Mouse (Mus musculus) kidney, postnatal 4 days (tissue): ENCODE measurements around the gene Igfals.

Experiments
- DNase-seq, 2 experiments: peaks; one replicate each; pipeline ENCODE4 v3.0.0; 2021; ENCODE audit warnings: mixed read lengths in 2 of 2

Igfals gene

DNA sequence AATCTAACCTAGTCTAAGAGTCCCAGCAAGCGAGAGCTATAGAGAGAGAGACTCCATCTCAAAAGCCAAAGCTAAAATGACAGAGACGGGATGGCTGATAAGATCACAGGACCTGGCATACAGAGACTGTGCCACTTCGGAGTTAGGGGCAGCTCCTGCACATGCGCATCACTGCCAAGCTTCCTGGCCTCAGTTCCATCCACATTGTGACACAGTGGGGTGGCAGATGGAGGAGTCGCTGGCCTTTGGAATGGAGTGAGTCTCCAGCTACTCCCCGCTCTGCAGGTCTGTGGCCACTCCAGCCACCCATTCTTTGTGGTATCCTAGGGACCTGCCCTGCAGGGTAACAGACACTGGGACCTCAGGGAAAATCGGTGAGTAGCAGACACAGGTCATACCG is at the start of gene Igfals:
Gene Igfals, plus strand, starts transcription at position 222 of the 400 bp plus-strand sequence.
- no peak for DNase-seq

DNA sequence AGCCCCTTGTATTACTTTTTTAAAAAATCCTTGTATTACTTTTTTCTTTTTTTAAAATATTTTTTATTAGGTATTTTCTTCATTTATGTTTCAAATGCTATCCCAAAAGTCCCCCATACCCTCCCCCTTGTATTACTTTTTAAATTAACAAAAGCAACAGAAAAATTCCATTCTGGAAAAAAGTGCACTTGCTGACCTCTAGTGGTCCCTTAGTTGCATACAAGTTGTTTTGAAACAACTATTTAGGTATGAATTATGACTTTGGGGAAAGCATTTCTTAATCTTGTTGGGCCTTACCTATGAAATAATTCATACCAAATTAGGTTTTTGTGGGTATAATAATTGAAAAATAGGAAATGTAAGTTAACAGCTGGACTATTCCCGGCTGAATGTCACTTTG is 48.3 kb upstream of the Igfals start:
- no peak for DNase-seq

- no peak for DNase-seq
Measured at GRCm38 (mm10) chr17:24818172-24818571, 47.6 kb upstream of the Igfals start.

DNA sequence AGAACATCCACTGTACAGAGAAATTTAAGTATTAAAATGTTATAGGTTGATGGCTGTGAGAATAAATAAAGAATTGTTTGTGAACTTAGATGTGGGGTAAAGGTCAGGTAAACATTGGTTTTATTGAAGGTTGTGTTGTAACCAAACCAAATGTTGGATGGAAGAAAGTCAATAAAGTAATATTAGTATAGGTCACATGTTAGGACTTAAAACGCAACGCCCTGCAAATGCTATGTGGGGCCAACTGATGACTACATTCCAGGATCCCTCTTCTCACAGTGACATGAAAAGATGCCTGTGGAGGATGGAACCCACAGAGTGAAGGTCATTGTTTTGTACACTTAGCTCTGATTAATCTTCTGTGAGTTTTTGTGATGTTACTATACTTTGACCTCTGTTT is 46.3 kb upstream of the Igfals start:
- no peak for DNase-seq

DNA sequence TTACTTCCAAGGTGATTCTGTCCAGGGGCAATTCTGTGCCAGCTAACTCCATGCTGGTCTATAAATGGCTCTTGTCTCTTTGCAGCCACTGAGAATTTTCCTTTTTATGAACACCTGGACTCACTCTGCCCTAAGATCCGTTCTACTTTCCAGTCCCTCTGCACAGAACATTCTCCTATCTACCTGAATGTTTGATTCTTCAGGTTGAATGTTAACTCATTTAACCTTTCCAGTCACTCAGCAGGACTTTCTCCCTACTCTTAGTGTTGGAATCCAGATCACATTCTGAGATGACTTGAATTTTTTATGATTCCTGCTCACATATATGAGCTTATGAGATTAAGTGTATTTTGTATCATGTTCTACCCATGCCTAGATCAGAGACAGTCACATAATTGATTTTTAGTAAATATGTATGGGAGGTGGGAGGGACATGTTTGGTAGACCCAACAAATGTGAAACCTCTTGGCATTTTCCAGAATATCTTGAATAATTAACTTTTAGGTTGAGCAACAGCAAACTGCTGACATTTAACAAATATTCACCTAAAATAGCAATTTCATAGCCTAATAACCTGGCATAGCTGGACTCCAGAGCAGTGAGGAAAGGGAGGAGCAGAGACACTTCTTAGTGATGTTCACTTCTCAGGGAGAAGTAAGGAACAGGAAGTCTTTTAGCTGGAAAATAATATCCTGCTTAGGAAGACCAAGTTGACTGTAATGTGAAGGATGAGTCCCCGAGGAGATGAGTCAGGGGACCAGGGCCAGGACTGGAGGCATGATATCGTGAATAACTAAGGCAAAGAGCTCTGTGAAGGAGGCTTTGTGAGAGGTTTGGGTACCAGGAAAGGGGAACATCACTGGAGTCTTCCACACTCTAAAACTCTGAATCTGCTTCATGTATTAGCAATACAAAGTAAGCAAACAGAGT is 44.2 kb upstream of the Igfals start:
- DNase-seq: no peak

DNA sequence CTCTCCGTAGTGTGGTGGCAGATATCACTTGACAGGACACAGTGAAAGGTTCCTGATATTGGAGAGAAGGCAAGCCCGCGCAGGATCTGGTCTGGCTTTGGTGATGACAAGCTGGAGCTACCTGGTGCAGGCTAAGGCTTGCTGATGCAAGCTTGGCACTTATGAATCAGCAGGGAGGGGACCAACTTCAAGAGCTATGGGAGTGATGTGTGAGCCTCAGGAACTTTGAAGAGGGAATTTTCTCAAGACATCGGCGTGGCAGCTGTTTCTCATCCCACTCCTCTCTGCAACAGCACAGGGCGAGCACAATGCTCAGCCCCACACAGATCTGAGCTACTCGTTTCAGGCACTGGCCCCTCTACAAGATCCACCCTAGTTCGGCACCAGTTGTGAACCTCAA is 26.0 kb upstream of the Igfals start, which contains the start of gene Hagh:
Gene Hagh, plus strand, starts transcription at position 302 of the 400 bp plus-strand sequence.
- no peak for DNase-seq

DNA sequence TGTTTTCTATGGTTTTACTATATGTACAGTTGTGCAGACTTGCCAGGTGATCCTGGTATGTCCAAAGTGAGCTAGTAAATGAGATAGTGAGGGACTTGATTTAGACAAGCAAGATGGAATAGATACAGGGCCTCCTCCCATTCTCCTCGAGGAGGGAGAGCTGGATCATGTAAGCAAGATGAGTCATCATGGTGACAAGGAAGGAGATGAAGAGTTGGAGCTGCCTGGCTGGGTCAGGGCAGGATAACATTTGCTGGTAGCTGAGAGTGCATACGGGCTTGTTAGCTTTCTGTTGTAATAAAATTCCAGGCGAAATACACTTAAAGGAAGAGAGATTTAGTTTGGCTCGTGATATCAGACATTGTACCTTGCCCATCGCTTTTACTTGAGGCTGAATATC is 25.5 kb upstream of the Igfals start:
- no peak for DNase-seq

DNA sequence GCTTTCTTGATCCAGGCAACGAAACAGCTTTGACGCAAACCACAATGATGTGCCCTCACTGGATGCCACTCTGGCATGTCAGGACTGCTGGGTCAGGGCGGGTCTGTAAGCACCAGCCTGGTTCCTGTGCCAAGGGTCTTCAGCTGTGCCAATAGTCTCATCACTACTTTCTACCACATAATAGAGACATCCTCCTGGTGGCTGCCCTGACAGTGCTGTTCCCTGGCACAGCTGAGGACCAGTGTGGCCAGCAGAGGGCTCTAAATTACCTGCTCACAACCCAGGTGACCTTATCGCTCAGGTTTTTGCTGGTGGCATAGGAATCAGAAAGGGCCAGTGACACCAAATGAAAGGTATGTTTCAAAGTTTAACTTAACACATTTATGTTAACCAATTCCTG is 24.7 kb upstream of the Igfals start:
- DNase-seq: peak; percentile 47 to 58

GRCm38 (mm10) chr17:24842631-24843030 is 23.2 kb upstream of the Igfals start:
- DNase-seq: no peak

GRCm38 (mm10) chr17:24844525-24844924 is 21.3 kb upstream of the Igfals start:
- DNase-seq: no peak

- DNase-seq: no peak
Measured at GRCm38 (mm10) chr17:24847386-24847785, 18.4 kb upstream of the Igfals start.

DNA sequence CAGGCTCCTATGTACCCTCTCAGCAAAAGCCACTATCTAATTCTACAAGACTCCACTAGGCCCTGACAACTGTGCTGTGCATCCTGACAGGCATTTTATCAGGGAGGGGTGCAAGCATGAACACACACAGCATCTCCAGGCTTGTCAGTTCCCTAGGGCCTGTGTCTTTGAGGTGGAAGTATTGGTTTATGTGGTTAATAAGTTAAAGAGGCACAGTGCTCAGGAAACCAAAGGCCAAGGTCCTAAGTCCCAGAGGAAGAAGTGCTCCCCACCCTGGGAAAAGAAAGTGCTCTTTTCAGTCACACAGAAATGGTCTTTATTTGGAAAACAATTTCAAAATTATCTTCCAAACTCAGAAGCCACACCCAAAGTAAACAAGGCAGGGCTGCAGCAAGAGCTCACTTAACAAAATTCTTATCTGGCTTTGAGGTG is 17.2 kb upstream of the Igfals start:
- DNase-seq: peak in 1 of 2 experiments; percentile 19

- DNase-seq: no peak
Measured at GRCm38 (mm10) chr17:24849733-24850064, 16.1 kb upstream of the Igfals start.

DNA sequence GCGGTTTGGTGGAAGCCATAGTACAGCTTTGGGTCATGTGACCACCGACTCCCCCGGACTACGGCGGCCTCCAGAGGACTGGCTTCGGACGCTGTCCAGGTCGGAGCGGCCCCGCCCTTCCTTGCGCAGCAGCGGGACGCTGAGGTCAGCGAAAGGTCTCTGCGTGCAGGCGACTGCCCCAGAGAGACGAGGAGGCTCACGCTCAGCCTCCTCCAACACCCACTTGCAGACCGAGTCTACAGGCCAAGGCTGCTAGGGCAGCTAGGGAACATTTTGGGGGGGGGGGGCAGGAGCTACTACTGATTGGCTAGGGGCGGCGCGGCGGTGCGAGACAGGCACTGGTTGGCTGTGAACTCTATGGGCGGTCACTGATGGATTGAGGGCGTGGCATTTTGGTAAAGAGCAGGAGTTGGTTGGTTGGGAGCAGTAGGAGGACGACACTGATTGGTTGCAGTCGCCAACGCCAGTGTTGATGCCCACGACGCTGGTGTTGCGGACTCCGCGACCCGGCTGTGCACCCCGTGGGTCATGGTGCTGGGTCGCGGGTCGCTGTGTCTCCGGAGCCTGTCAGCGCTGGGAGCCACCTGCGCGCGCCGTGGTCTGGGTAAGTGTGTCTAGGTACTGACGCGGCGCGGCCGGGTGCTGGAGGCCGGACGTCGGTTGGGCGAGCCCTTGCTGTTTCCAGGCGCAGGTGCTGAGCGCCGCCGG is 15.6 kb upstream of the Igfals start, which contains the start of gene Fahd1:
Gene Fahd1, minus strand, starts transcription at position 300 of the 708 bp plus-strand sequence.
- peak; percentile 95 to 97 for DNase-seq

DNA sequence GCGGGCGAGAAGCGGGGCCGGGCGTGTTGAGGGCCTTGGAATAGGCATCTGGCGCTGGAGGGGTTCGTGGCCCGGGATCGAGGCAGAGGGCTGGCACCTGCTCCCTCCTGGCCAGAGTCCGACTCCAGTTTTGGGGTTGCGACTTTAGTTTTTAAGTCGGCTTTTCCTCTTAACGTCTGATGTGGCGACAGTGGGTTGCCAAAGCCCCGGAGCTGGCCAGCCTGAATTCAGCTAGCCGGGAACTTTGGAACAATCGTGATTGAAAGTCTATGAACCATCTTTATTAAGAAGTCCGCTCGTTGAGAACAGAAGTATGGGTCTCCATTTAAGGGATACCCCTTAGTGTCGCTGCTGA is 15.0 kb upstream of the Igfals start:
- no peak for DNase-seq

DNA sequence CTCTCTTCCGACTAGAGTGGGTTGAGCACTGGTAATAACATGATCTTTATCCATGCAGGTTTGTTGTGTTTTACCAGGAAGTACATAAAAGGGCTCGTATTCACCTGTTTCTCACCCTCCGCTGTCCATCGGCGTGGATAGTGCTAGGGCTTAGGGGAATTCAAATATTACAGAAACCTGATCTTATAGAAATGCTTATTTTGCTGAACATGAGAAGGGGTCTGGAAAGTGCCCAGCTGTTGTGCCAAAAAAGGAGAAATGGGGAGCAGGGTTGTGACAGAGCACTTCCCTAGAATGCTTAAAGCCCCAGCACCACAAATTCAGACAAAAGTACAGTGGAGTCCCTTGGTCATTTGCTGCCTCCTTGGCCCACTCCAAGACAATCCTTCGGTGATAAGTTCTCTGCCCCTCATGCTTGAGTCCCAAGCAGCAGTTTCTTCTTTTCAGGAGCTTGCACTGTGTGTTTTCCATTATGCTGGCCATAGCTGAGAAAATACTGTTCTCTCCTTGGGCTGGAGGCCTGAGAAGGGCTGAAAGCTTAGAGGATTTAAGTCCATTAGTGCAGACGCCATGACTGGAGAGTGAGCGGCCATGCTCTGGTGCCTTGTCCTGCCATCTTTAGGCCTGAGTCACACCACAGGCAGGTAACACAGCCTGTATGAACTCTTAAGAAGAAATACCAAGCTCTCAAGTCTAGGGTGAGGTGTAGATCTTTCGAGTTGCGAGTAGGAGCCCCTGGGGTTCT is 14.2 kb upstream of the Igfals start:
- DNase-seq: no peak

DNA sequence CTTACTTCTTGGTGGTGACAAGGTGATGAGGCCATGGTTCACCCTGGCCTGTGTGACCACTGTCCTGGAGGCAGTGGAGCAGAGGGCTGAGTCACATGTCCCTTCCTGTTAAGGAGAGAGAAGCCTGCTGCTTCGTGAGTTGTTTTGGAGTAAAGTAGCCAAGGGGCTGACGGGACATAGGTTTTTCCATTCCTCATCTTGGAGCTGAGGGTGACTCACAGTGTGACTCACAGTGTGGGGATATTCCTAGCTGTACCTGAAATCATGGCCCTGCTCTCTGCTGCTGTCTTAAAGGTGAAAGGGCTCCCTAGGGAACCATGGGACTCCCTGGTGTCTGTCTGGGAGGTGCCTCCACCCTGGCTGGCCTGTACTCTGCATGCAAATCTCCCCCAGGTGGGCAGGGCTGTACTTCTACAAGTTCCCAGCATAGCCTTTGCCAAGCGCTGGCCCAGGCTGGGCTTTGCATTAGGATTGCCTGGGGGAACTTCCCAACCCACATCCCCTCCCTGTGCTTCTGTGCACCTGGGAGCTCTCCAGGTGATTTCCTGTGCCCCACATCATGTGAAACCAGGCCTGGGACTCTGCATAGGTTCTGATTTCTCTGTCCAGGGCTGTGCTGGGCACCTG is 9.8 kb upstream of the Igfals start:
- no peak for DNase-seq

- DNase-seq: no peak
Measured at GRCm38 (mm10) chr17:24856589-24856988, 9.2 kb upstream of the Igfals start.

DNA sequence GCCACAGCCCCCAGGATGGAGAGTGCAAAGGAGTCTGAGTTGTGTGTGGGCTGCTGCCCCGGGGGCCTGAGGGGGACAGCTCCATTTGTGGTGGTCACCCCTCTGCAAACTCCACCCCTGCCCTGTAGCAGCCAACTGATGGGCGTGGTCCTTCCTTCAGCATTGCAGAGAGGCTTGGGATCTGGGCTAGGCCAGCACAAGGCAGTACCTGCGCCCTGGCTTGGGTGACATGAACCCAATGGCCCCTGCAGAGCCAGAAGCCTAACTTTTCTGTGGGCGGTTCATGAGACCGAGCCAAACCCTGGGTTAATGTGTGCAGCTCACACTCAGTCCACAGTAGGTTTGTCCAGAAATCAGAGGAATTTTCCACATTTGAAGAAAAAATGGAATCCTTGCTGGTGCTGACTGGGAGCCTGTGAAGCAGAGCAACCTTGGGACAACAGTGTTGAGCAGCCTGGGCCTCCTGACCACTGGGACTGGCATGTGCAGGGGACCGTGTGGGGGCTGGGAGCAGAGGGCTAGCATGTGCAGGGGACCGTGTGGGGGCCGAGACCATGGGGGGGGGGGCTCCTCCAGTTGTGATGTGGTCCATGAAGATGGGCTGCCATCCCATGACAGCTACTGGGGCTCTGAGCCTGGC is 7.8 kb upstream of the Igfals start:
- DNase-seq: no peak

DNA sequence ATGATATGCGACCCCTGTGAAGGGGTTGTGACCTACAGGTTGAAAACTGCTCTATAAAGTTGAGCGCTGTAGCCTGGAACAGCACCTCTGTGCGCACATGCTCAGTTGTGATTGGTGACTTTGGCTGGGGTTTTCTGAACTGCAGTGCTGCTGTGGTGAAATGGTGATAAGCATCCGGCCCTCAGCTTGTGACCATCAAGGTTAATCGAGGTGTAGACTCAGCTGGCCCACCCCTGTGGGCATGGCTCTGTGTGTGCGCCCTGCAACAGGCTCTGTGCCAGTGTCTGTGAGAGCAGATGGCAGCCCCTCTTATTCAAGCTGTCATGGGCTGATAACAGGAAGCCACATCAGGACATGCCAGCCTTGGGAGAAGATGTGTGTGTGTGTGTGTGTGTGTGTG is 6.8 kb upstream of the Igfals start:
- no peak for DNase-seq

DNA sequence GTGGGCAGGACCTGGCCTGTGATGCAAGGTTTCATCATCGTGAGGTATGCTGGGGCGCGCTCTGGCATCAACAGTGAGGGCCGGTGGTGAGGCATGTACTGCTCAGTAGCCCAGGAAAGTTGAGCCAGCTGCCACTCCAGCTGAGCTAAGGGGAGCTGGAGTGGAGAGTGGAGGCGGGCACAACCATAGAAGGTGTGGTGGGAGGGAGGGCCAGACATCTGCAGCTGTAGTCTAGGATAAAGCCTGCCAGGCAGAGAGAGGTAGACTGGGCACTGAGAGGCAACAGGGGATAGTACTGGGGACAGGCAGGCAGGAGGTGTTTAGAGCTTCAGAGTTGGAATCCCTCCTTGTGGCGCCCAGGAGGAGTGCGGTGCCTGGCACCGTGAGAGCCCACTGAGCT is 5.7 kb upstream of the Igfals start:
- no peak for DNase-seq

GRCm38 (mm10) chr17:24861785-24862184 is 4.0 kb upstream of the Igfals start:
- no peak for DNase-seq
